Comparison of ENCODE assay signal across 21 mouse cellular contexts in the genomic region with DNA sequence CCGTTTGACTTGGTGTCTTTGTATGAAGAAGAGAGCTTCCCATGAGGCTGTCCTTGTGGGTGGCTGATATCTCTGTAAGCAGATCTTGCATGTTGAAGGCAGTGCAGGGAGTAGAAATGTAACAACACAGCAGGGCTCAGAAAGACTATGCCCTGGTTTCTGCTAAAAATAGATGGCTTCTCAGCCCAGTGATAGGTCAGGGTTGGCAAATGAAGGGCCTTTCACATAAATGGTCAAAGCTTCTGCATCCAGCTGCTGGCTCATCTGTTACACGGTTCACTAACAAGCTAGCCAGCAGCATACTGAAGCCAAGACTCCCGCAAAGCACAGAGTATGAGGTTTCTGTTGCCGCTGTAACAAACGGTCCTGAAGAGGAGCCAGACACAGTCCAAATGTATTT. TPM values are rescaled to one million over a fixed set of nuclear protein-coding genes. Genes with fewer than 3 reads are reported as not detected.
DNase-seq lines count a peak whose midpoint lies in the region; ATAC-seq and TF ChIP-seq lines count a peak whose summit lies in the region.
"Had no signal": no experiment of that assay in that cellular context is flagged by ENCODE, and none has a peak within 500 bp of the region (broad histone marks: within the 10 kb centered on the region; RNA-seq: fewer than 3 reads in every experiment).

No protein-coding gene starts in this region.

- peaks cover 6% of the 10 kb centered on the region for H3K4me1 ChIP-seq in heart, embryonic 15.5 days (replicated peaks)
- H3K4me1 ChIP-seq: embryonic facial prominence, embryonic 12.5 days had no signal

- TF ChIP-seq CTCF in left cerebral cortex, adult 2 months (IDR thresholded peaks at IDR 0.05), result no peak

- WGBS in heart, embryonic 15.5 days, result 63% methylated on average over 5 of the region's 5 CpGs

- H3K27me3 ChIP-seq in heart, embryonic 15.5 days, result peaks cover 6% of the 10 kb centered on the region
- H3K27me3 ChIP-seq: forebrain, embryonic 15.5 days had no signal

- ATAC-seq in heart, embryonic 15.5 days (replicated peaks; ENCODE audit: insufficient number of reproducible peaks, insufficient read depth, low FRiP score, low read depth), result no peak
- ATAC-seq: forebrain, embryonic 15.5 days; hindbrain, postnatal 0 days had no signal

- H3K4me2 ChIP-seq in heart, embryonic 15.5 days, result no peak overlapping the region
- H3K4me2 ChIP-seq: embryonic facial prominence, embryonic 12.5 days; forebrain, embryonic 15.5 days had no signal

- intact Hi-C loops in gastrocnemius, postnatal 14 days (cut with DNase I; ENCODE audit: low total_unique reads), result no loop called here
- intact Hi-C loops in heart, postnatal 36 days (cut with DNase I), result loop anchor here (10.0 kb wide), 1 partner anchor 208 kb away; a partner anchor contains a TSS
- intact Hi-C loops in left cerebral cortex, adult 2 months (cut with DNase I), result loop anchor here (5.0 to 10.0 kb wide), 3 partner anchors 141 to 529 kb away; a partner anchor contains a TSS

- H3K27ac ChIP-seq in heart, embryonic 15.5 days, result peak overlapping the region; percentile 21; the same call in 1 of the 2 replicates
- H3K27ac ChIP-seq in left cerebral cortex, adult 2 months, result peak overlapping the region; percentile 24; the same call in 1 of the 2 replicates
- H3K27ac ChIP-seq: embryonic facial prominence, embryonic 12.5 days; forebrain, embryonic 15.5 days; heart, embryonic 13.5 days; hindbrain, embryonic 13.5 days; hindbrain, postnatal 0 days had no signal

- DNase-seq in gastrocnemius, postnatal 14 days, result peak; percentile 18
- DNase-seq in gastrocnemius, postnatal 10 days, result no peak
- no peak for DNase-seq in heart, postnatal 36 days
- DNase-seq in left cerebral cortex, adult 2 months (ENCODE audit: extremely low spot score in 1 of 2, low spot score in 2 of 2), result no peak
- no peak for DNase-seq in left cerebral cortex, adult 11 months (ENCODE audit: low spot score)
- DNase-seq in skeletal muscle tissue, adult 2 months (ENCODE audit: low read depth, low spot score), result peak; percentile 83
- DNase-seq: adrenal gland, adult 8-10 months; adrenal gland, postnatal 36 days; cerebellum, adult 8-10 months; cerebellum, postnatal 25 days; heart, adult 11 months; kidney, adult 11 months; kidney, adult 9 months had no signal

- no peak overlapping the region for H3K9ac ChIP-seq in heart, embryonic 15.5 days
- H3K9ac ChIP-seq: embryonic facial prominence, embryonic 12.5 days; forebrain, embryonic 15.5 days; heart, embryonic 13.5 days; hindbrain, embryonic 13.5 days had no signal

- no peaks in the 10 kb centered on the region for H3K36me3 ChIP-seq in heart, embryonic 15.5 days
- H3K36me3 ChIP-seq: embryonic facial prominence, embryonic 12.5 days; forebrain, embryonic 15.5 days; heart, embryonic 13.5 days; hindbrain, embryonic 13.5 days had no signal

- no peak overlapping the region for H3K4me3 ChIP-seq in heart, embryonic 15.5 days
- no peak overlapping the region for H3K4me3 ChIP-seq in left cerebral cortex, adult 2 months
- H3K4me3 ChIP-seq: embryonic facial prominence, embryonic 12.5 days; forebrain, embryonic 15.5 days; heart, embryonic 13.5 days; hindbrain, embryonic 13.5 days had no signal

- no peaks in the 10 kb centered on the region for H3K9me3 ChIP-seq in heart, embryonic 15.5 days (replicated peaks)
- H3K9me3 ChIP-seq: embryonic facial prominence, embryonic 12.5 days; forebrain, embryonic 15.5 days; heart, embryonic 13.5 days; hindbrain, embryonic 13.5 days had no signal

RNA-seq across cellular contexts. Expression of a gene that starts 34.5 kb away (rescaled TPM):
- total RNA-seq in gastrocnemius, postnatal 14 days (2021), result under 1 TPM; 0.66 to 0.91 TPM
- total RNA-seq in gastrocnemius, postnatal 10 days (2021), result under 1 TPM; 0.47 to 0.86 TPM
- polyA plus RNA-seq in heart, embryonic 15.5 days (2015; fragmentation: Nextera tagmentation; extraction: Ambion mirVana), result 0.98 and 0.99 TPM in 2 replicates
- under 1 TPM; 0.05 to 0.19 TPM for total RNA-seq in heart, postnatal 36 days (2021)
- under 1 TPM; 0.18 to 0.23 TPM for total RNA-seq in left cerebral cortex, adult 2 months (2021)
- total RNA-seq: CH12.LX had no signal
- polyA plus RNA-seq: forebrain, embryonic 11.5 days had no signal

Comparison
In these comparisons a context has a peak if more than half of its experiments do, and no peak if none do; other contexts are left out.
1. DNase-seq: peak in gastrocnemius, postnatal 14 days (single experiment) and skeletal muscle tissue, adult 2 months (single experiment); none in gastrocnemius, postnatal 10 days (single experiment), heart, postnatal 36 days (0 of 2), left cerebral cortex, adult 2 months (0 of 2) and left cerebral cortex, adult 11 months (single experiment).